Mouse (Mus musculus) stomach, postnatal 0 days (tissue): ENCODE results near the gene Hdac6.

Experiments
- CTCF ChIP-seq: IDR thresholded peaks from 2 replicates; pipeline ENCODE4 v1.5.1; 2016; ENCODE audit warnings: antibody characterized with exemption, low read depth, mild to moderate bottlenecking, moderate library complexity
- EP300 ChIP-seq: optimal IDR thresholded peaks from 2 replicates; pipeline ENCODE3; 2016; ENCODE audit warnings: antibody characterized with exemption

GRCm38 (mm10) chrX:7971292-7971691 is 23.6 kb upstream of the Hdac6 start:
- TF ChIP-seq CTCF (no peak), EP300 (no peak)
